Mouse (Mus musculus) embryo, embryonic 11 days (tissue): ENCODE results near the gene Pcif1.
A peak's percentile ranks its signal among the peaks of the same experiment; 100 is the strongest.

Source experiments
- DNase-seq: peaks from one replicate; pipeline ENCODE4 v3.0.0-alpha.2; 2015

The Pcif1 gene

DNA sequence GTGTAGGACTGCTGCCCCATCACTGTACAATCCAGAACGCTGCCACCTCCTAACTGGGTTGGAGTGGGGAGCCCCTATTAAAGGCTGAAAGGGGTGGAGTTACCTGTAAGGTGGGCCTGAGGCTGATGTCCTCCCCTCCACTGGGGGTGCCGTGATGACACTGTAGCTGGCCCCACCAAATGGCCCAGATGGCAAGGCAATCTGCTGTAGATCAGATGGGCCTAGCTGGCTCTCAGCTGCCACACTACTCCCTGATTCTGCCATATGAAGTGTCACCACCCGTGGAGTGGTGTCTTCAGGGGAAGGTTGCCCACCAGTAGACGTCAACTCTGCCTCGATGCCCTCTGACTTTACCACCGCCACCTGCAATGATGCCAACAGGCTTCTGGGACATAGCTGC is 16.8 kb downstream of the Pcif1 start:
- DNase-seq = no peak

DNA sequence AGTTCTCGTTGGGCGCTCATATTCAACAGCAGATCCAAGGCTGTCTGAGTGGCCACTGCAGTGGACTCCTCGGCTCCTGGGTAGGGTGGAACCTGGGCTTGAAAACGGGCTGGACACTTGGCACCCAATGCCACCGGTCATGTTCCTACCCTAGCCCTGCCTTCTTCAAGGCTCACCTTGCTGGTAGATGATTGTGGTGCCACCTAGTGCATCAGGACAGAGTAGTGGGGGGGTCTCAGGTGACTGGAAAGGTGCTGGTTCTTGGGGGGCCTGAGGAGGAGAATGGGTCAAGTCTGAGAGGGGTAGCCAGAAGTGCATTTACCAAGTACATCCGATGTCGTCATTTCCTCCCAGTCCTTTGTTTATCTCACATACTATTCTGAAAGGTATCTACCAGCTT is 18.9 kb downstream of the Pcif1 start:
- DNase-seq = no peak

DNA sequence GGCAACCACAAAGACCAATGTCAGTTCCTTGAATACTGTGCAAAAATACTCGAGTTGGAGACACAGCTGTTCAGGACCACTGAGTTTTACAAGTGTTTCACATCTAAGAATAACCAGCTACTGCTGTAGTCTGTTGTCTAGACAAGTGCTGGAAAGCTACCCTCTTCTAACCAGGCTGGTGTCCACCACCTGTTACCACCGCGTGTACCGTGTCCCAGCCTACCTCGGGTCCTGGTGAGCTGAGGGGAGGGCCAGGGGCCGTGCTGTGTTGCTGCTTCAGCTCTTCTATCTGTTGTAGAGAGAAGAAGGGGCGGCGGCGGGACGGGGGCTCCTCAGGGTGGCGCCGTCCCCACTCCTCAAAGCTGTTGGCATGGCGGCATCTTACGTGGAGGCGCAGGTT is 19.9 kb downstream of the Pcif1 start:
- DNase-seq = no peak

DNA sequence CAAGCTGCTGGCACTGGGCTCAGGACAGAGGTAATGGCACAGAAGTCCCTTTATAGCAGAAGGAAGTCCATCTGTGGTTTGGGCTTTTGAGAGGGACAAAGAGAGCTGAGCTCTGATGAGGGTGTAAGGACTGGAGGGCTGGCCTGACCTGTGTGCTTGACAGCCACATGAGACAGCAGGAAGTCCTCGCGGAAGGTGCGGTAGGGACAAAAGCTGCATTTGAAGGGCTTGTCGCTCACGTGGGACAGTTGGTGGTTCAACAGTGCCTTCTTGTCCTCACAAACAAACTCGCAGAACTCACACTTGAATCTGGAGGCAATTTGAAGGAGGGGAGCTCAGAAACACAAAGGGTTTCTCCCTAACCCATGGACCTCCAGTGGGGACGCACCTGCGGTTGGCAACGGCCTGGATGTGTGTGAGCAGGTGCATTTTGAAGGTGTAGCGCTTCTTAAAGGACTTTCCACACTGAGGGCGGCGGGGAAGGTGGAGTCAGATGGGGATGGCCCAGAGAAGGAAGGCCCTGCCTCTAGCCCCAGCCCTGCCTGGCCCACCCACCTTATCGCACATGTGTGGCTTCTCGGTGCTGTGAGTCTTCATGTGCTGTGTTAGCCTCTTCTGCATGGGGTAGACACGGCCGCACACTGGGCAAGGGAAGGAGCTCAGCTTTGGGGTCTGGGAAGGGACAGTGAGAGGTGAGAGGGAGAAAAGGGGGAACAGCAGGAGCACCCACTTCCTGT is 20.8 kb downstream of the Pcif1 start:
- no peak for DNase-seq

DNA sequence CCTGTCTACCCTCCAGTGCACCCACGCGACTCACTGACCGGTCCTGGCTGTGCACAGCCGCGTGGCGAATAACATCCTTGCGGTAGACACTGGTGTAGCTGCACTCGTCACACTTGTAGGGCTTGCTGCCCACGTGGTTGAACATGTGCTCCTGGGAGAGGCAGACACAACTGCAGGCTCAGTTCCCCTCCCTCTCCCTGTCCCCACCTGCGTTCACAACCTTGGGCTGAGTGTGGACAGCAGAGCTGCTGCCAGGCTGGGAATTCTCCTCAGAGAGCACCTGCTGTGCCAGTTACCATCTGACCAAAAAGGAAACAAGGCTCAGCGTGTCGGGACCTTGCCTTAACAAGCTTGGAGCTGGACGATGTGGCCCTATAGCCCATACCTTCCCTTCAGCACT is 22.3 kb downstream of the Pcif1 start:
- DNase-seq = no peak

DNA sequence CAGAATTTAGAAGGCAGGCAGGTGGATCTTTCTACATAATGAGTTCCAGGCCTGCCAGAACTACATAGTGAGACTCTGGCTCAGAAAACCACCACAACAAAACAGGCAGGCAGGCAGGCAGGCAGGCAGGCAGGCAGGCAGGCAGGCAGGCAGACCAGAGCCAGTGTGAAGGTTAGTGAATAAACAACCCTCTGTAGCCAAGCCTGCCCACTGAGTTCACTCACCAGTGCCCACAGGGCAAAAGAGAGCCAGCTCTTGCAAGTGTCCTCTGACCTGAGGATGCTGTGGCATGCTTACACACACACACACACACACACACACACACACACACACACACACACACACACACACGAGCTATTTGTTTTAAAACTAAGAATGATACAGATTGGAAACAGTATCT is 24.4 kb downstream of the Pcif1 start:
- DNase-seq = no peak

DNA sequence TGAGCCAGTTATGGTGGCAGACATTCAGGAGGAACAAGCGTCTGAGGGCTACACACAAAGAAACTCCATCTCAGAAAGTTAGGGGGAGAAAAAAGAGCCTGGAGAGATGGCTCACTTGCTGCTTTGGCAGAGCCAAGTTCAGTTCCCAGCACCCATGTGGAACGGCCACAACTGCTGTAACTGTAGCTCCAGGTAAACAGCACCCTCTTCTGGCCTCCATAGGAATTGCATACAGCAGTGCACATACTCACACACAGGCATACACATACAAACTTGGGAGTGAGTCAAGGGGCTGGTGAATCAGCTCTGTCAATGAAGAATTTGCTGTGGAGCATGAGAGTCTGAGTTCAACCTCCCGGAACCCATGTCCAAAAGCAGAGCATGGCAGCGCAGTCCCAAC is 27.0 kb downstream of the Pcif1 start:
- DNase-seq = no peak

DNA sequence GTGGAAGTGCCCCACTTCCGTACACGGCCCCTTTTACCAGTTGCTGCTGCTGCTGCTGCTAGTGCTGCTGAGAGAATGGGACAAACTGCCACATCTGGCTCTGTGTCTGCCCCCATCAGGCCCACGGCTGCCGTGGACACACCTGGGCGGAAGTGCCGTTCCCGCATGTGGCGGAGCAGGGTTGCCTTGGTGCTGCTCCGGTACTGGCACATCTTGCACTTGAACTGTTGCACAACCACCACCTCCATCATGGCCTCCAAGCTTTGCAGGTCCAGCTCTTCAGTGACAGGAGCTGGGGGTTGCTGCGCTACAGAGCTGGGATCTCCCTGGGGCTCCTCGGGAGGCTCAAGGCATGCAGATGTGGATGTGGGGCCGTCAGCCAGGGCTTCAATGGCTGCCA is 28.4 kb downstream of the Pcif1 start:
- DNase-seq = no peak

DNA sequence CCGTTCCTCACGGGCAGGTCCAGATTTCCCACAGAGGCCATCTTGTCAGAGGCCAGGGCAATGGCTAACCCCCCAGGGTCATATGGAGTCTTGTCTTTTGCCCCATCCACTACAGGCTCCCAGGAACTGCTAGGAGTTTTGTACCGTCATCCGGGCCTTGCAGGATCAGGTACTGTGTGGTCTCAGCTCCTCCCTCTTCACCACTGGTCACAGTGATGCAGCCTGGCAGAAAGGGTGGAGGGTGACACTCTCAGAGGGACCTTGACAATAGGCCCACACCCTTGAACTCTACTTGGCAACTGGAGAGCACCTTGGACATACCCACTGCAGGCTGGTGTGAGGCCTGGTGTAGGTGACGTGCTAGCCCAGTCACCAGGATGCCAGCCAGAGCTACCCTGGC is 28.9 kb downstream of the Pcif1 start:
- DNase-seq = no peak

DNA sequence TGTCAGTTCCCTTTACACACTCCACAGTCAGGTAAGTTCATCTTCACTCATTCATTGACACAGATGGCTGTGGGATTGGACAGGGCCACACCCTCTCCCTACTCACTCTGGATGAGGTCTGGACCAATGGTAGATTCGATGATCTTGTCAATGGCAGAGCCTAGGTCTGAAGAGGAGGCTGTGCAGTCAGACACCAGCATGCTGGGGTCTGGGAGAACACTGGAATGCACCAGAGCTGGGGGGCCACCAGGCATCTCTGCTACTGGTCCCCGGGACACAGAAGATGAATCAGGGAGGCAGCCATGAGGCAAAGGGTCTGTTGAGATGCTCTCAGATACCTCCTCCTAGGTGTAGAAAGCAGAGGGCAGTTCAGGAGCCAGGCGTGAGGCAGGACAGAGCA is 30.0 kb downstream of the Pcif1 start:
- no peak for DNase-seq

DNA sequence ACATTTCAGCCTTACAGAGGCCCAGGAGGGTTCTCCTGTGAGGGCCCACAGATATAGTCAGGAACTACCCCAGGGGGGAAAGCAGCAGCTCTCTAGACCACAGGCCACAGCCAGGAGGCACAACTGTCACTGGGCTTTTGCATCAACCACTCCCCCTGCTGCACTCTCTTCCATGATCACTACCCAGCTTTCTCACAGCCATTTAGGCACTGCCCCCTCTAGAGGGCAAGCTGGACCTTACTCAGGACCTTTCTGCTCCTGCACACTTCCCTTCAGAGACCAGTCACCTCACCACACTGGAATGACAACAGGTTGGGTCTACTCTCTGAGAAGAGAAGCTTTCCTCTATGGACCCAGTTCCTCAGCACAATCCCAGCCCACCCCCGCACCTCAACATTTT is 30.4 kb downstream of the Pcif1 start:
- DNase-seq = peak; percentile 63

DNA sequence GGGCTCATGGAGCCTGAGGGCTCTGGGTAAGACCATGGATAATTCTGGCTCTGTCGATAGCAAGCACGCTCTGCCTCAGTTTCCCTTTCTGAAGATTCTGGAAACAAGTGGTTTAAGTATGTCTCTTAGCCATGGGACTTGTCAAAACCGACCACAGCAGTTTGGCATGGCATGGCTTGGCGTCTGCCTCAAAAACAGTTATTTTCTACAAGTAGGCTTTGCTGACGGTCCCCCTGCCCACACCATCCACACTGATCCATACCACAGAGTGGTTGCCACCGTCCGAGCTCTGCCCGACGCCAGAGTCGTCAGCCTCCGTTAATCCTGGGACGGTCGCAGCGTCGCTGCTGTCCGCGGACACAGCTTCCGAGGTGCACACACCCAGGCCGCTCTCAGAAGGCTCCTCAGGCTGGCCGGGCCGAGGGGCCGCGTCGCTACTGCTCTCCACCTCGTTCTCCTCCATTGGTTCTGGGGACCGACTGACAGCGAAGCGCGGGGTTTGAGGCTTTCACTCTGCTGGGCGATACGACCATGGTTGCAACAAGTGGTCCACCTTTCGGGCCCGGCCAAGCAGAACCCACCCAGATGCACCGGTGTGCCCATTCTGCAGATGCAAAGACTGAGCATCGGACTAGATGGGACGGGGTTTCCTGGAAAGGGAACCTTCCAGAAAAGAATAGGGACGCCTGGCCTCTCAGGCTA is 31.4 kb downstream of the Pcif1 start:
- DNase-seq = peak; percentile 31

DNA sequence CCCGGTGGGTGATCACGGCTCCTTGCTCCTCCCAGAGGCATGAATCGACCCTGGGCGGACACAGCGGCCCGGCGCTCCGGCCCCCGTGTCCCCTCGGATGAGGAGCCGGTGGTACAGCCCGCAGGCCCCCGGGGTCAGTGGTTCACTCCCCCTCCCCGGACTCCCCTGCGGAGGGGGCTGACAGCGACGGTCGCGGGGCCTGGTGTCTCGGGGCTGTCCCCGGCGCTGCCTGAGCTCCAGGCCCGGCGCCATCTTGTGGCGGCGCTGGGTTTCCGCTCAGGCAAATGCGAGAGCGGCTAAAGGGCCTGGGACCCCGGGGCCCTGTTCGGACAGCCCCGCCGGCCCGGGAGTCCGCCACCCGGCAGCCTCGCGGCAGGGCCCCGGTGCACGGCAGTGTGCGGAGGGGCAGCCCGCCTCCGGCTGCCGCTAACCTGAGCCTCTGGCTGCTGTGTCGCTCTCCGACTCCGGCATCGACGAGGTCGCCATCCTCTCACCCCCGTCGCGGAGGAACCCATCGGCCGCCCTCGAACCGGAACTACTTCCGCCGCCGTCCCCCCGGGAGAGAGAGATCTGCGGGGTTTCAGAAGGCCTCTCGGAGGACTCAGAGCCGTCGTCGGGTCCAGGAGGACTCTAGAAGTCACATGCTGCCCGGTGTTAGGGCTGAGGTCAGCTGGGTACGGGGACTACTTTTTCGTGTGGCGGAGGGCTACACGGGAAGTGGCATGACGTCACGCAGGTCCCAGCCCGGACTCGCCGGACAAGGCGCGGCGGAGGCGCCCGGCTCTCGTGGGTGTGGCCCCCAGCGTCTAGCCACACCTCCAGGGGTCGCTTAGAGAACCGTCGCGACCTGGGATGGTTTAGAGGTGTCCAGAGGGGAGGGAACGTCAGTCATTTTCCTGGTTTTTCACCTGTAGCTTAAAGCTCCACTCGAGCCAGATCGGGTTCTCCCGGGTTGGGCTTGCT is 32.3 kb downstream of the Pcif1 start, which contains the start of gene Zfp335:
Gene Zfp335 (minus strand): TSS at position 672 of the 963 bp plus-strand sequence.
- DNase-seq = peak; percentile 97

DNA sequence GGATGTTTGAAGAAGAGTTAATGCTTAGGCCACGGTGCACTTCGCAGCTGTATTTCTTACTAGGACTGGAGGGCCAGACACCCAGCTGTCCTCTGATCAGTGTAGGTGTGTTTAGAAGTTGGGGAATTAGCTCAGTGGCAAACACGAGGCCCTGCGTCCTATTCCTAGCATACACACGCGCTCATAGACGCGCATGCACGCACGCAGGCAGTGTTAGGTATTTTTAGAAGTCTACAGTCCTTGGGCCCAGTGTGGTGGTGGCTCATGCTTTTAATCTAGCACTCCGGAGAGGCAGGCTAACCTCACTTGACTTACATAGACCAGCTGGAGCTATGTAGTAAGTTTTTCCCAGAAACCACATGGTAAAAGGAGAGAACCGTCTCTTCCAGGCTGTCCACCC is 33.0 kb downstream of the Pcif1 start:
- DNase-seq = peak; percentile 33

DNA sequence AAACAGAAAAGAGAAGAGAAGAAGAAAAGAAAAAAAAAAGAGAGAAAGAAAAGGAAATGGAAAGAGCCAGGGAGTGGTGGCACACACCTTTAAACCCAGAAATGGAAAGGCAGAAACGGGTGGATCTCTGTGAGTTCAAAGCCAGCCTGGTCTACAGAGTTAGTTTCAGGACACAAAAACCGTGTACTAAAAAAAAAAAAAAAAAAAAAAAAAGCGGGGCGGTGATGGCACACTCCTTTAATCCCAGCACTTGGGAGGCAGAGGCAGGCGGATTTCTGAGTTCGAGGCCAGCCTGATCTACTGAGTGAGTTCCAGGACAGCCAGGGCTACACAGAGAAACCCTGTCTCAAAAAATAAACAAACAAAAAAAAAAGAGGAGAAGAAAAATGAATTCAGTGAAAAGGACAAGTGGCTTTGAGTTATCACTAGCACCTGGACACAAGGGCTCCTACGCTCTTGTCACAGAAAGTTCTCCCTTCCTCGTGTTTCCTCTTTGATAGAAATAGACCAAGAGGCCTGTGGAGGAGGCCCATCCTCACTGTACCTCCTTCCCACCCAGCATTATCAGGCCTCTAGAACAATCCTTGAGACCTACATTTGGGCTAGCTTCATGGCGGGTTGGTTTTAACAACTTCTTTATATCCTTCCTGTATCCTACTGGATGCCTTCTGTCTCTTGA is 33.8 kb downstream of the Pcif1 start:
- no peak for DNase-seq

DNA sequence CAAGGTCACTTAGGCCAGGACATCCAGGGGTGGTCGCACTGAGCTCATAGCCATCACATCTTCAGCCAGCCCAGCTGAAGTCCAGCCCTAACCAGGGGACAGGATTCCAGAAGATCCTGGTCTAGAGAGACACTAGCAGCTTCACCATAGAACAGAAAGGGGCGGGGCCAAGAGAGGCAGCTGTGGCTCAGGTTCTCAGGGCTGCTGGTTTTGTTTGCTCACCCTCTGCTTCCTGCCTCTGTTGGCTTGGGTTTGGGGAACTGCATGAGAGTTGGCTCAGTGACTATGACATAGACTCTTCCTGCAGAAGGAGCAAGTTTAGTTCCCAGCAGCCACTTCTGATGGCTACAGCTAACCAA is 34.3 kb downstream of the Pcif1 start:
- DNase-seq = no peak

DNA sequence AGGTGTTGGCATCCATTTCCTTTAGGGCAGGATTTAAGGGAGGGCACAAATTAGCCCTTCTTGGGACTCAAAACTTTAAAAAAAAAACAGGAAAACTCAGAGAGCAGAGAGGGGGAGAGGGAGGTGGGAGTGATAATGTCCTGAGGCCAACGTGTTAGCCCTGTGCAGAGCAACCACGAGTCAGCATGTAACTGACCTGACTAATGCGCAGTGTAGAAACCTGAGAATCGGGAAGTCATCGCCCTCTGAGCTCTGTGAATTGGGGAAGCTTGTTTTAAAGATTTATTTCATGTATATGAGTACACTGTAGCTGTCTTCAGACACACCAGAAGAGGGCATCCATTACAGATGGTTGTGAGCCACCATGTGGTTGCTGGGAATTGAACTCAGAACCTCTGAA is 37.7 kb downstream of the Pcif1 start:
- no peak for DNase-seq

DNA sequence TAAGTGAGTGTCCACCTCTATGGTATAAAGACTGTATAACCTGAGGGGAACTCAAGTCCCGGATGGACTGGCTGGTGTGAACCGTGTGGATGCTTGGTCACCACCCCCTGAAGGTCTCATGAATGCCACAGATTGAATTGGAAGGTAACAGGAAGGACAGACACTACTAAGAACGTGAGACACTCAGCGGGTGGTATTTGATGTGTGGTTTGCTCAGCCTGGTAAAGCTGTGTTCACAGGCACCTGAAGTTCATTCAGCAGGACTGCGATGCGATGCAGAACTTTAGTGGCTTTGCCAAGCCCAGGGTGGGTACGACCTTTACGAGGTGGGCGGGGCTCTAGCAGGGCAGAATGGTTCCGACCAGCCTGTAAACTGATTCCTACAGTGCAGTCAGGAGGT is 38.3 kb downstream of the Pcif1 start:
- DNase-seq = no peak

DNA sequence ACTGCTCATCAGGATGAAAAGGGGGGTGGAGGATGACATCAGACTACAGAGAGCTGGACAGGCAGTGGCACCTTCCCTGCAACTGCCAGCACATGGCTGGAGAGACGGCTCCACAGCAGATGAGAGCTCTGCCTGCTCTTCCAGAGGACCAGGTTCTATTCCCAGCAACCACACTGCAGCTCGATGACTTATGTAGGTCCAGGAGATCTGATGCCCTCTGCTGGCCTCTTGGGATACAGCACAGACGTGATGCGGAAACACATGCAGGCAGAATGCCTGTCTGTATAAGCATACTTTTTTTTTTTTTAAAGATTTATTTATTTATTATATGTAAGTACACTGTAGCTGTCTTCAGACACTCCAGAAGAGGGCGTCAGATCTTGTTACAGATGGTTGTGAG is 39.2 kb downstream of the Pcif1 start:
- DNase-seq = peak; percentile 60

DNA sequence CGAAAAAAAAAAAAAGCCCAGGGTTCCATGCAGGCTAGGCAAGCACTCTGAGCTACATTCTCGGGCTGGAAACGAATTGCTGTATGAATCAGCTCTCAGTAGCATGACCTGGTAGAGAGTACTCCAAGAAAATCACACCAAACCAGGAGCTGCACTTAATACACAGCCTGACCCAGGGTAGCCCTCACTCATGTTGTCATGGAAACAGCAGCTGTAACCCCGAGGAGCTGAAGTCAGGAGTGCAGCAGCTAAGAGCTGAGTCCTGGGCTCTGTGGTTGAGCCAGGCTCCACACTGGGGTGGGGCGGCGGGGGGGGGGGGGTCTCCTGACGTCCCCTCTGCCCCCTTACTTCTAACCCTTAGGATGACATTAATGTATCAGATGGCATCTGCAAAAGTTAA is 42.9 kb downstream of the Pcif1 start:
- DNase-seq = no peak

DNA sequence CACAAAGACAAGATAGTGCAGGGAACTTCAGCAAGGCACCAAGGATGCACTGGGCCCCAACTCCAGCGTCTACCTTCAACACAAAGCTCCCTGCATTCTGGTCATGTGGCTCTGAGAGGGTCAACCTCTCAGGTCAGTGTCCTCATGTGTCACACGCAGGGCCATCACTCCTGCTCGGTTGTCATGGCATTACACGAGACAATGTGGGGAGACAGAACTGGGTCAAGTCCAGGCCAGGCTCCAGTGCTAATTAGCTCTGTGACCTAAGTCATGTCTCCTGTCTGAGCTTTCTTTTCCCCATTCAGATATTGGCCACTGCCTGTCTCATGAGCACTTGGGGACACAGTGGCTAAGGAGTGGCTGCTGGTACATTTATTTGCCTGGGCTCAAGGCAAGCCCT is 44.2 kb downstream of the Pcif1 start:
- no peak for DNase-seq

DNA sequence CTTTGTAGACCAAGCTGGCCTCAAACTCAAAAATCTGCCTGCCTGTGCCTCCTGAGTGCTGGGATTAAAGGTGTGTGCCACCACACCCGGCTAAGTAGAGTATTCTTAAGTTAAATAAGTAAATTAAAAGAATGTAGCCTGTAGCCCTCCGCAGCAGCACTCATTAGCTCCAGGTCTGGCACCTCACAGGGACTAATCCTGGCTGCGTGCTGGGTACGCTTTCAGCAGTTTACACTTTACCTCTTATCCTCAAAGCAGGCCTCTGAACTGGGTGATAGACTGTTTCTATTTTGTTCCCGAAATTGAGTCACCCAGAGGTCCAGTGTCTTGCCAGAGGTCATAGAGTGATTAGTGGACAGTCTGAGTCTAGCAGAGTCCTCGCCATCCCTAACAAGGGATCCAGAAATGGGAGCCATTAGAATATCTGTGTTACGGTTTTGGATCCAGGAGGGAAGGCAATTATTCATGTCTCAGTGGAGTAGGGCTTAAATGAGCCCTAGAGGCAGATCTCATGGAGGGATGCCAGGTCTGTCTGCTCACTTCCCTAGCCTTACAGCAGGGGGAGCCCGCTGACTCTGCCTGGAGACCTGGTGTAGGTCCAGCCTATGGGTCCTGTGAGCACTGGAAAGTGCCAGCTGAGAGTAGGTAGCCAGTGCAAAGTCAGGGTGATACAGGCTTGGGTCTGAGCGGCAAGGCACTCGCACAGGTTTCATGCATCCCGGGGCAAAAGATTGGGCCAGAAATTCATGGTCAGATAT is 45.2 kb downstream of the Pcif1 start:
- peak; percentile 81 for DNase-seq
